Mouse (Mus musculus) CH12.LX (cell line): ENCODE results near the gene Tmtc1.

Source experiments
- BHLHE40 ChIP-seq: IDR thresholded peaks from 2 replicates; pipeline ENCODE4 v1.6.1; 2011; ENCODE audit warnings: mild to moderate bottlenecking, low read depth, low read length, improper control_type of control experiment
- CTCF ChIP-seq, 2 experiments: IDR thresholded peaks in 1 of 2; conservative IDR thresholded peaks in 1 of 2; 2 replicates each; pipeline ENCODE4 v1.5.1; 2011 to 2012; ENCODE audit warnings: low read depth in 2 of 2, low read length in 2 of 2, improper control_type of control experiment in 1 of 2, inconsistent platforms in 1 of 2, mild to moderate bottlenecking in 1 of 2, moderate library complexity in 1 of 2
- ELF1 ChIP-seq: IDR thresholded peaks from 2 replicates; pipeline ENCODE4 v1.6.1; 2014; ENCODE audit warnings: low read depth, mild to moderate bottlenecking, inconsistent platforms, low read length, improper control_type of control experiment
- EP300 ChIP-seq: IDR thresholded peaks from 2 replicates; pipeline ENCODE4 v1.6.1; 2011; ENCODE audit warnings: low read length, improper control_type of control experiment
- GABPA ChIP-seq: IDR thresholded peaks from 2 replicates; pipeline ENCODE4 v1.6.1; 2012; ENCODE audit warnings: low read depth, low read length, improper control_type of control experiment, inconsistent platforms; ENCODE audit not compliant: insufficient replicate concordance
- HCFC1 ChIP-seq: IDR thresholded peaks from 2 replicates; pipeline ENCODE4 v1.6.1; 2012; ENCODE audit warnings: low read depth, mild to moderate bottlenecking, inconsistent platforms, low read length, improper control_type of control experiment
- JUN ChIP-seq: IDR thresholded peaks from 2 replicates; pipeline ENCODE4 v1.6.1; 2011; ENCODE audit warnings: low read depth, mild to moderate bottlenecking, low read length, improper control_type of control experiment, moderate library complexity; ENCODE audit not compliant: insufficient read depth
- JUND ChIP-seq: conservative IDR thresholded peaks from 2 replicates; pipeline ENCODE4 v1.6.1; 2011; ENCODE audit warnings: low read depth, low read length, improper control_type of control experiment
- MAX ChIP-seq: IDR thresholded peaks from 2 replicates; pipeline ENCODE4 v1.6.1; 2011; ENCODE audit warnings: low read length, improper control_type of control experiment
- POLR2A ChIP-seq: IDR thresholded peaks from 2 replicates; pipeline ENCODE4 v1.6.1; 2011; ENCODE audit warnings: low read depth, mild to moderate bottlenecking, improper control_type of control experiment, low read length
- RCOR1 ChIP-seq: conservative IDR thresholded peaks from 2 replicates; pipeline ENCODE4 v1.6.1; 2012; ENCODE audit warnings: low read depth, mild to moderate bottlenecking, inconsistent platforms, low read length, improper control_type of control experiment
- TCF12 ChIP-seq: IDR thresholded peaks from 2 replicates; pipeline ENCODE4 v1.6.1; 2014; ENCODE audit warnings: low read depth, mild to moderate bottlenecking, inconsistent platforms, low read length, improper control_type of control experiment
- ZNF384 ChIP-seq: IDR thresholded peaks from 2 replicates; pipeline ENCODE4 v1.6.1; 2012; ENCODE audit warnings: low read depth, low read length, improper control_type of control experiment, inconsistent platforms

DNA sequence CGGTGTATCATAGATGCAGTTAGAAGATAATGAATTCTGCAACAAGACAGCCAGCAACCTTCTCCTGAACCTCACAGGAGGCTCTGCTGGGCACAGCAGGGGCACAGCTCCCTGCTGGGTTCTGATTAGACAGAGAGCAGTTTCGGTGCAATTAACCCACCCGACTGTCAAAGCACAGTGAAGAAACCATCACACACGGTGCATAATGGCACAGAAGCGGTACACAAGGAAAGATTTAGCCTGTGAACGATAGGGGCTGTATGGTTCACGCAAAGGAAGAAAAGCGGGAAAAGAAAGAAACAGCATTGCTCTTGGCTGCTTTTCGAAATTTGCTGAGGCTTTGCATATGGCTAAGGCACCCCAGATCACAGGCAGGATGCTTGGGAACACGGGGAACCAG, 52.0 kb downstream of the Tmtc1 start:
- no peak for TF ChIP-seq BHLHE40
- no peak for TF ChIP-seq POLR2A
- no peak for TF ChIP-seq JUN
- no peak for TF ChIP-seq GABPA
- TF ChIP-seq ELF1: no peak
- TF ChIP-seq HCFC1: no peak
- TF ChIP-seq JUND: no peak
- no peak for TF ChIP-seq RCOR1
- TF ChIP-seq EP300: no peak
- TF ChIP-seq CTCF (conservative IDR thresholded peaks at IDR 0.05 in 1 of 2, IDR thresholded peaks at IDR 0.05 in 1 of 2; ENCODE audit: low read depth in 2 of 2, low read length in 2 of 2): no peak
- TF ChIP-seq MAX: no peak
- no peak for TF ChIP-seq TCF12
- no peak for TF ChIP-seq ZNF384
